Mouse (Mus musculus) hindbrain, embryonic 16.5 days (tissue): Measurements from ENCODE around the gene Auts2. TPM values are rescaled to one million over a fixed set of nuclear protein-coding genes. Genes with fewer than 3 reads are reported as not detected.

Experiments used
- ATAC-seq: fragments of 200-750 bp; cut with Nextera tagmentation; 2 replicates; pipeline ENCODE4 v1.8.0; 2017; ENCODE audit warnings: moderate TSS enrichment, moderate library complexity
- H3K27ac ChIP-seq: fragments of 300-500 bp; sonication (generic); 2 replicates; pipeline ENCODE4 v1.5.1; 2014; ENCODE audit warnings: low read depth, mild to moderate bottlenecking, control low read depth, low read length, moderate library complexity
- H3K27me3 ChIP-seq: fragments of 300-500 bp; sonication (generic); replicated peaks from 2 replicates; pipeline ENCODE4 v1.6.1; 2014; ENCODE audit warnings: low read length; ENCODE audit not compliant: control insufficient read depth, insufficient read depth
- H3K36me3 ChIP-seq: fragments of 300-500 bp; sonication (generic); 2 replicates; pipeline ENCODE4 v1.6.1; 2014; ENCODE audit warnings: mild to moderate bottlenecking, low read length, moderate library complexity, mixed read lengths; ENCODE audit not compliant: control insufficient read depth, insufficient read depth
- H3K4me1 ChIP-seq: fragments of 300-500 bp; sonication (generic); 2 replicates; pipeline ENCODE4 v1.6.1; 2014; ENCODE audit warnings: low read depth, low read length; ENCODE audit not compliant: control insufficient read depth, insufficient read depth
- H3K4me2 ChIP-seq: fragments of 300-500 bp; sonication (generic); 2 replicates; pipeline ENCODE4 v1.6.1; 2014; ENCODE audit warnings: mild to moderate bottlenecking, low read length, control low read depth, moderate library complexity
- H3K4me3 ChIP-seq: fragments of 300-500 bp; sonication (generic); 2 replicates; pipeline ENCODE4 v1.5.1; 2014; ENCODE audit warnings: mild to moderate bottlenecking, low read length, control low read depth, moderate library complexity
- H3K9ac ChIP-seq: fragments of 300-500 bp; sonication (generic); 2 replicates; pipeline ENCODE4 v1.6.1; 2014; ENCODE audit warnings: low read depth, mild to moderate bottlenecking, control low read depth, low read length, moderate library complexity
- H3K9me3 ChIP-seq: fragments of 300-500 bp; sonication (generic); 2 replicates; pipeline ENCODE4 v1.6.1; 2014; ENCODE audit warnings: mild to moderate bottlenecking, low read length, moderate library complexity; ENCODE audit not compliant: control insufficient read depth
- WGBS: fragments of 180-500 bp; shearing (Covaris S2); extraction: QIAGEN DNeasy Blood & Tissue Kit; methylation state at CpG from one replicate; pipeline ENCODE4 v1.1.7; 2014; 5-methylcytosine and 5-hydroxymethylcytosine counted together
- polyA plus RNA-seq: library from polyadenylated mRNA; unstranded; fragments of >200 nt; fragmentation: Nextera tagmentation; extraction: Ambion mirVana; gene quantifications from 2 replicates; pipeline ENCODE4 v1.2.1, GENCODE M21; 2015

Auts2 gene
- polyA plus RNA-seq, 1 experiment from 2014 or later, result 43.2 TPM

GRCm38 (mm10) chr5:132186221-132186620 is 356.9 kb downstream of the Auts2 start:
- ATAC-seq, result no peak
- H3K27ac ChIP-seq, result no peak overlapping the region
- no peaks in the 10 kb centered on the region for H3K9me3 ChIP-seq
- no peaks in the 10 kb centered on the region for H3K36me3 ChIP-seq
- 43% methylated on average over 7 of the region's 7 CpGs for WGBS
- no peak overlapping the region for H3K9ac ChIP-seq
- peaks cover 12% of the 10 kb centered on the region for H3K4me1 ChIP-seq
- H3K4me2 ChIP-seq, result 0 out of 2 replicates have a peak overlapping the region, but pooled peaks have one; percentile 6
- H3K27me3 ChIP-seq, result no peaks in the 10 kb centered on the region
- H3K4me3 ChIP-seq, result no peak overlapping the region

- H3K4me2 ChIP-seq, result no peak overlapping the region
- no peak overlapping the region for H3K27ac ChIP-seq
- 68% methylated on average over 4 of the region's 4 CpGs for WGBS
- no peaks in the 10 kb centered on the region for H3K9me3 ChIP-seq
- H3K4me3 ChIP-seq, result no peak overlapping the region
- no peak overlapping the region for H3K9ac ChIP-seq
- no peaks in the 10 kb centered on the region for H3K27me3 ChIP-seq
- peaks cover 12% of the 10 kb centered on the region for H3K4me1 ChIP-seq
- no peaks in the 10 kb centered on the region for H3K36me3 ChIP-seq
- no peak for ATAC-seq
Measured at GRCm38 (mm10) chr5:132184395-132185095, 358.6 kb downstream of the Auts2 start.

GRCm38 (mm10) chr5:132182077-132182476 is 361.1 kb downstream of the Auts2 start:
- Histone ChIP-seq H3K9ac (no peak overlapping the region), H3K27me3 (no peaks in the 10 kb centered on the region), H3K4me1 (peaks cover 10% of the 10 kb centered on the region), H3K9me3 (no peaks in the 10 kb centered on the region), H3K4me2 (no peak overlapping the region), H3K4me3 (no peak overlapping the region), H3K27ac (no peak overlapping the region), H3K36me3 (no peaks in the 10 kb centered on the region)
- 77% methylated on average over 9 of the region's 9 CpGs for WGBS
- no peak for ATAC-seq

GRCm38 (mm10) chr5:132170010-132170409 is 373.1 kb downstream of the Auts2 start:
- peak; percentile 77 for ATAC-seq
- Histone ChIP-seq H3K4me1 (peaks cover 10% of the 10 kb centered on the region), H3K9me3 (no peaks in the 10 kb centered on the region), H3K4me2 (no peak overlapping the region), H3K27me3 (no peaks in the 10 kb centered on the region), H3K27ac (no peak overlapping the region), H3K9ac (no peak overlapping the region), H3K36me3 (no peaks in the 10 kb centered on the region), H3K4me3 (no peak overlapping the region)
- 38% methylated on average over 8 of the region's 8 CpGs for WGBS

- ATAC-seq, result no peak
- H3K4me3 ChIP-seq, result no peak overlapping the region
Measured at GRCm38 (mm10) chr5:132168805-132169204, 374.3 kb downstream of the Auts2 start.

GRCm38 (mm10) chr5:132168224-132168623 is 374.9 kb downstream of the Auts2 start:
- no peak for ATAC-seq

More at GRCm38 (mm10) chr5:132168805-132169204, 374.3 kb downstream of the Auts2 start:
- Histone ChIP-seq H3K4me2 (no peak overlapping the region), H3K27ac (no peak overlapping the region), H3K9me3 (no peaks in the 10 kb centered on the region), H3K9ac (no peak overlapping the region), H3K36me3 (no peaks in the 10 kb centered on the region), H3K4me1 (peaks cover 10% of the 10 kb centered on the region), H3K27me3 (no peaks in the 10 kb centered on the region)
- 82% methylated on average over 5 of the region's 5 CpGs for WGBS

GRCm38 (mm10) chr5:132166559-132166958 is 376.6 kb downstream of the Auts2 start:
- Histone ChIP-seq H3K9me3 (no peaks in the 10 kb centered on the region), H3K4me2 (no peak overlapping the region), H3K27ac (no peak overlapping the region), H3K4me3 (no peak overlapping the region), H3K4me1 (peaks cover 9% of the 10 kb centered on the region), H3K27me3 (no peaks in the 10 kb centered on the region), H3K36me3 (no peaks in the 10 kb centered on the region), H3K9ac (no peak overlapping the region)
- no peak for ATAC-seq
- WGBS, result 69% methylated on average over 3 of the region's 3 CpGs

More at GRCm38 (mm10) chr5:132168224-132168623, 374.9 kb downstream of the Auts2 start:
- no peak overlapping the region for H3K4me3 ChIP-seq
- H3K27ac ChIP-seq, result no peak overlapping the region
- H3K9me3 ChIP-seq, result no peaks in the 10 kb centered on the region
- no peaks in the 10 kb centered on the region for H3K36me3 ChIP-seq
- 95% methylated on average over 5 of the region's 5 CpGs for WGBS
- peaks cover 10% of the 10 kb centered on the region for H3K4me1 ChIP-seq
- no peak overlapping the region for H3K9ac ChIP-seq
- no peak overlapping the region for H3K4me2 ChIP-seq
- H3K27me3 ChIP-seq, result no peaks in the 10 kb centered on the region

- no peak for ATAC-seq
- Histone ChIP-seq H3K4me2 (no peak overlapping the region), H3K4me1 (peaks cover 5% of the 10 kb centered on the region), H3K27me3 (no peaks in the 10 kb centered on the region), H3K9ac (no peak overlapping the region), H3K27ac (no peak overlapping the region), H3K36me3 (no peaks in the 10 kb centered on the region), H3K4me3 (no peak overlapping the region), H3K9me3 (no peaks in the 10 kb centered on the region)
- 85% methylated on average over 10 of the region's 10 CpGs for WGBS
Measured at GRCm38 (mm10) chr5:132163960-132164359, 379.2 kb downstream of the Auts2 start.

GRCm38 (mm10) chr5:132162206-132162533 is 381.0 kb downstream of the Auts2 start:
- H3K27me3 ChIP-seq, result no peaks in the 10 kb centered on the region
- no peak overlapping the region for H3K4me2 ChIP-seq
- H3K9me3 ChIP-seq, result no peaks in the 10 kb centered on the region
- H3K9ac ChIP-seq, result no peak overlapping the region
- WGBS, result 26% methylated on average over 4 of the region's 4 CpGs
- H3K4me3 ChIP-seq, result no peak overlapping the region
- ATAC-seq, result no peak
- no peaks in the 10 kb centered on the region for H3K36me3 ChIP-seq
- no peak overlapping the region for H3K27ac ChIP-seq
- peaks cover 5% of the 10 kb centered on the region for H3K4me1 ChIP-seq
